Mouse (Mus musculus): ENCODE results near the gene Agtrap. TPM values are rescaled to one million over a fixed set of nuclear protein-coding genes. Genes with fewer than 3 reads are reported as not detected.
A peak's percentile ranks its signal among the peaks of the same experiment; 100 is the strongest.

The Agtrap gene
- total RNA-seq, 1 experiment from 2014 or later: 27.8 TPM

DNA sequence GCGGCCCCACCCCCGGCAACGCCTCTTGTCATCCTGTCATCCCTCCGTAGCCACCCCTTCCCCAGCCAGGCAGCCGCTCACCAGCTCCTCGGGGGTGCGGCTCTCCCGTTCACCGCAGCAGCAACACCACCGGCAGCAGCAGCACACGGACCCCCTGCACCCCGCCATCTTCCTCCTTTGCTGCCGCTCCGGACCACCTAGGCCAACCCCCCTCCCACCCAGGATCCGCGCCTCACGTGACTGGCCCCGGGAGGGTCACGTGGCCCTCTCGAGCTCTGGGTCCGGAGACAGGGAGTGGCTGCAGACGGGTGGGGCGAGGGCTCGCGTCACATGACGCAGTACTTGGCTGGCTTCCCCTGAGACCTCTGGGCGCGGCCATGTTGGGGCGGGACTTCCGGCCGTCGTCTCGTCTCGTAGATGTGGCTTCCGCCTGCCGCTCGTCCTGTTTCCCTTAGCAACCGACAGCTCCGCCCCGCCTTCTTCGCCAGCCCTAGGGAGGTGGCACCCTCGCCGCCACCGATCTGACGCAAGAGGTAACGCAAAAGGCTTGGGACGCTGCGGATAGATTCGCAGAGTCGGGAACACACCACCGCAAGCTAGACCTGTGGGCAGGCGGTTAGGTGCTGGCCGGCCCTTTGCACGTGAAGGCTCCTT is 49.1 kb downstream of the Agtrap start, which contains the start of the genes Clcn6 and Mthfr:
Clcn6 (minus strand) TSS at position 222 of the 654 bp plus-strand sequence.
Mthfr (plus strand) TSS at position 478 of the 654 bp plus-strand sequence.
- peak; percentile 89 for ATAC-seq (replicated peaks; ENCODE audit: insufficient number of reproducible peaks, low FRiP score, low TSS enrichment, poor library complexity, severe bottlenecking)

DNA sequence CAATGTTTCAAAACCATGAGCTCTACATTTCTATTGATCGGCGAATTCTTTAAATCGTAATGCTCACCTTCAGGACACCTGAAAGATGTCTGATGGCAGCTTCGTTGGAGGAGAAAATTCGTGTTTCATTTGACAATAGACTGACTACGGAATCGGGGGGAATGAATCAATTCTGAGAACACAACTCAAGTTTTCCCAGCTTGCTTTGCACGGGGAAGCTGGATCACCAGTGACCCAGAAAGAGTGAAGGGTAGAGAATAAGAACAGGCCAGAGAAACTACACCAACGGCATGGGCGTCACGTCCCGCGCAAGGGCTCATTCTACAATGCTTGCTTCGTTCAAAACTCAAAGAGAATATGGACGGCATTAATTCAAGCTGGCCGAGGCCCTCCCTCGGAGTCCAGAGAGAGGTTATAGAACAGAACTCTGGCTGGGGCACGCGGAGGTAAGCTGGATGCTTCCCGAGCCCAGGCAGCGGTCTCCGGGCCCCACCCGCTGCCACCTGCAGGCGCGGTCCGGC is 49.7 kb downstream of the Agtrap start:
- no peak for ATAC-seq (replicated peaks; ENCODE audit: insufficient number of reproducible peaks, low FRiP score, low TSS enrichment, poor library complexity, severe bottlenecking)

DNA sequence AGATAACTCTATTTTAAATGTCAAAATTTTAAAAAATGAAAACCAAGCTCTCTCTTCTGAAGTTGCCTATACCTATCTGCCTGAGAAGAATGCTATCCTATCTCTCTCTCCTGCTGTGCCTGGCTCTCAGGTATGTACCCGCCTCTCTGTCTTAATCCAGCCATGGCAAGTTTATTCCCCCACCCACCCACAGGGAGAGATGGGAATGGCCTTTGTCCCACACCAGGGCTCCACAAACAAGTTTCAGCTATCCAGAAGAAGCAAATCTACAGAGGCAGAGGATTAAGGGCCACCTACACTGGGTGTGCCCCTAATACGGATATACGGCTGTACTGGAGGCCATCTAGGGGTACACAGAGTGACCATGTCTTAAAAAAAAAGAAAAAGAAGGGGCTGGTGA is 52.4 kb downstream of the Agtrap start:
- no peak for ATAC-seq (replicated peaks; ENCODE audit: insufficient number of reproducible peaks, low FRiP score, low TSS enrichment, poor library complexity, severe bottlenecking)

DNA sequence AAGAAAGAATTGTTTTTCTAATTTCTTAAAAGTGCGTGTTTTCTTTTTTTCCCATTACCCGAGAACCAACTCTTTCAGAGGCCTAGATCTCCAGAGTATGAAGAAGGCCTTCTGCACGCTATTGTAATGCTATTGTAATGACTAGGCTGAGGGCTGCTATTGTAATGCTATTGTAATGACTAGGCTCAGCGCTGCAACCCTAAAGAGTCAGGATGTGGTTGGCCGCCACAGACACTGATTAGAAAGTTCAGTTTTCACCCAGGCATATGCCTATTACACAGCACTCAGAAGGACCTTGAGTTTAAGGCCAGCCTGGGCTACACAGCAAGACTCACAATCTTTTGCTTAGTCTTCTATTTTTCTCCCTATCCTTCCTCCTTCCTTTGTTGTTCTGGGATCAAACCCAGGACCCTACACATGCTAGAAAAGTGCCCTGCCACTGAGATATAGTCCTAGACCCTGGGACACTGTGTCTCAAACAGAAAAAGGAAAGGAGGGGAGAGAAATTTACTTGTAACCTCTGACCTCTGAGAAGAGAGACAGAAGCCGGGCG is 53.9 kb downstream of the Agtrap start:
- no peak for ATAC-seq (replicated peaks; ENCODE audit: insufficient number of reproducible peaks, low FRiP score, low TSS enrichment, poor library complexity, severe bottlenecking)

DNA sequence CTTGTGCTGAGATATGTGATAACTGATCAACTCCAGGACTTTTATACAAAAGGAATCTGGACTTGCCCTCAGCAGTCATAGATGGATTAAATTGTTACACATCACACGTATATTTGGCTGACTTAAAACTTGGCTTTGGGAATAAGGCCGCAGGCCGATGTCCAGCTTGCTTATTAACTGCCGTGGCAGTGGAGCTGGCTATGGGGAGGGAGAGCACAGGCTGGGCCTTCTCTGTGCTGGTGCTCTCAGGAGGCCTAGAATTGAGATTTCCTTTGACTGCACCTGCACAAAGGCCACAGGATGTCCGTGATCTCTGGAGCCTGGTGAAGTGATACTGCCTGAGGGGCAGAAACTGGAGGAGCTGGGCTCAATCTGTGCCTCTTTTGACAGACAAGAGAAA is 57.3 kb downstream of the Agtrap start:
- ATAC-seq (replicated peaks; ENCODE audit: insufficient number of reproducible peaks, low FRiP score, low TSS enrichment, poor library complexity, severe bottlenecking): no peak

DNA sequence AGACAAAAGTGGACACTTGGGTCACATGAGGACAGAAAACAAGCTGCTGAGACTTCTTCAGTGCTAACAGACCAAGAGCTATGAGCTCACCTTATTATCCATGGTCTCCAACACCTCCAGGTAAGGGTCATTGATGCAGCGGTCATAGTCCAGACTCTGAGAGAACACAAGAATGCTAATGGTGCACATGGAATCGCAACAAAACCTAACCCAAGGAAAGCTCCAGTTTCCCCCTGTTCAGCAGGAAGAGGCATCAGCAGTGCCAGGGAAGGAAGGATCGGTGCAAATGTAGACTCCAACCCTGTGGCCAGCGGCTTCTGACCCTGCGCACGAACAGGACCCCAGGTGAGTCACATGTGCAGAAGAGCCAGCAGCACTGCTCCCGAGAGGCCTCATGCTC is 58.5 kb downstream of the Agtrap start:
- ATAC-seq (replicated peaks; ENCODE audit: insufficient number of reproducible peaks, low FRiP score, low TSS enrichment, poor library complexity, severe bottlenecking): no peak

Other genes with a start within 250 kb of the Agtrap start
- 5.8 to 14.7 TPM (median 11.8 TPM) in 3 replicates for gene Zfp933, start 239.7 kb downstream of the Agtrap start, total RNA-seq (2017)
- gene Miip, start 219.2 kb downstream of the Agtrap start, total RNA-seq (2017): 26.5 to 65.0 TPM (median 45.3 TPM) in 3 replicates
- 7.9 to 21.2 TPM (median 15.1 TPM) in 3 replicates for gene Fv1, start 219.1 kb downstream of the Agtrap start, total RNA-seq (2017)
- 12.1 to 32.5 TPM (median 24.6 TPM) in 3 replicates for gene Mfn2, start 183.3 kb downstream of the Agtrap start, total RNA-seq (2017)
- 11.0 to 12.8 TPM (median 12.7 TPM) in 3 replicates for gene Plod1, start 151.3 kb downstream of the Agtrap start, total RNA-seq (2017)
- 41.3 to 61.2 TPM (median 48.2 TPM) in 3 replicates for gene 2510039O18Rik, start 147.1 kb downstream of the Agtrap start, total RNA-seq (2017)
- gene Nppb, start 102.2 kb downstream of the Agtrap start, total RNA-seq (2017): not detected in 3 replicates
- not detected in 3 replicates for gene Nppa, start 87.3 kb downstream of the Agtrap start, total RNA-seq (2017)
- gene Clcn6, start 49.2 kb downstream of the Agtrap start, total RNA-seq (2017): 6.5 to 18.0 TPM (median 6.7 TPM) in 3 replicates
- gene Mthfr, start 49.0 kb downstream of the Agtrap start, total RNA-seq (2017): 6.4 to 14.7 TPM (median 8.7 TPM) in 3 replicates
- 1.5 to 7.6 TPM (median 6.4 TPM) in 3 replicates for gene Mad2l2, start 42.4 kb upstream of the Agtrap start, total RNA-seq (2017)
- 0.29 to 3.1 TPM in 2 of 3 replicates, not detected in the other for gene Draxin, start 42.7 kb upstream of the Agtrap start, total RNA-seq (2017)
- gene Fbxo6, start 64.1 kb upstream of the Agtrap start, total RNA-seq (2017): 12.7 to 17.3 TPM (median 13.8 TPM) in 3 replicates
- gene Fbxo44, start 72.5 kb upstream of the Agtrap start, total RNA-seq (2017): 1.5 to 3.5 TPM (median 2.6 TPM) in 3 replicates
- gene Fbxo2, start 72.6 kb upstream of the Agtrap start, total RNA-seq (2017): not detected in 3 replicates
- gene Disp3, start 199.9 kb upstream of the Agtrap start, total RNA-seq (2017): not detected in 3 replicates

Data from monocyte, adult 5-6 weeks (primary cell).